Mouse (Mus musculus): ENCODE data around the gene Sp1.

GRCm38 (mm10) chr15:102449366-102449765, 43.4 kb downstream of the Sp1 start:
- no peak for TF ChIP-seq EP300 (optimal IDR thresholded peaks at IDR 0.05)
- no peak for TF ChIP-seq CTCF (IDR thresholded peaks at IDR 0.05; ENCODE audit: low read depth)

Measured in stomach, postnatal 0 days (tissue).